Mouse (Mus musculus) frontal cortex, postnatal 14 days (tissue): Measurements from ENCODE around the gene Snurf.

Experiments
- DNase-seq, 2 experiments: peaks; one replicate each; pipeline ENCODE4 v3.0.0; 2022; ENCODE audit warnings: low spot score in 2 of 2

The Snurf gene

DNA sequence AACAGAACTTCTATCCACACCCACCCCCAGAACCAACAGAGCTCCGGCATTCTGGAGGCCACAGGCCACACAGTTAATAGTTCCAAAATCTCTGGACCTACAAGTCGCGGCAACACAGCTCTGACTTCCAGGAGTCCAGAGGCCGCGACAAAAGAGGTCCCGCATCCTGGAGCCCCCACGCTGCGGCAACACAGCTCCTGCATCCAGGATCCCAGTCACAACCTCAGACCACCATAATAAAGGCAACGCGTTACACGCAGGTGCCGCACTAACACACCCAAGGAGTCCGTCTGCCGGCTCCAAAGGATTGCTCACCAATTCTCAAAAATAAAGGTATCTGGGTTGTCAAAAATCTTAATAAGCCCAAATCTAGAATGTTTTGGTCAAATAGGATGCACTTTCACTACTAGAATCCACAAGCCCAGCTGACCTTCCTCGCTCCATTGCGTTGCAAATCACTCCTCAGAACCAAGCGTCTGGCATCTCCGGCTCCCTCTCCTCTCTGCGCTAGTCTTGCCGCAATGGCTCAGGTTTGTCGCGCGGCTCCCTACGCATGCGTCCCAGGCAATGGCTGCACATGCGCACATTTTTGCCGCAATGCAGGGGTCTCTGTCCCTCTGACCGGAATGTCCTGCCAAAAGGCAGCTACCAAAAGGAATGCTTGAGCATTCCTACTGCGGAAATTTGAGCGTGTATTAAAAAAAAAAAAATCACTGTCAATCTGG is at the start of gene Snurf, which contains the start of gene Gm38393:
Gene Snurf (minus strand): TSS at position 444 of the 725 bp plus-strand sequence.
Gene Gm38393 (minus strand): TSS at position 459 of the 725 bp plus-strand sequence.
- peak; percentile 64 to 67 for DNase-seq

DNA sequence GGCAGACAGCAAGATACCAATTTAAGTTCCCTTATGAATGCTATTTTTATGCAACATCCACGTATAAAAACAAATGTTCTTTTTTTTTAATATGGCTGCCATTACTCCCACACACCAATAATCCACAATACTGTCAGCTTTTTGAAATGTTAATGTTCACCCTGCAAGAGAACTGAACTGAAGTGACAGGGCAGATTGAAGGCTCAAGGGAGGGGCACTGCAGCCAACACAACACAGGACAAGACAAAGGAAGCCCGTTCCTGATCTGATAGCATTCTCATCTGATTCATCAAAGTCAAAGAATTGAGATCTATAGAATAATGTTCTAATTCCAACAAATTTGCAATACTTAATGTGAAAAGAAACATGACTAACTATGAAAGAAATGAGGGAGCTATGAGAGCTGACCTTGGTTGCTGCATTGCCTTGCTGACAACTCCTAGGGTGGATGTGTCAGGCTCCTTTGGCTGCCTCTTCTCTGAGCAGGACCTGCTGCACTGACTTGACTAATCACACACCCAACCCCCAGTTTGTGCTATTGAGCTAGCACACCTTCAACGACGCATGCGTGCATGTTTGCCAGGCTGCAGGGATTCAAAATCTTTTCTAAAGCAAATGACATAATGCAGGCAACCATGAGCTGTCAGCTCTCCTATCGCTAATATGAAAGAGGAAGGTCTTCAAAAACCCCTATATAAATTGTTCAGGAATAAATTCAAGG is 42.8 kb upstream of the Snurf start:
- DNase-seq = peak; percentile 24 to 51

DNA sequence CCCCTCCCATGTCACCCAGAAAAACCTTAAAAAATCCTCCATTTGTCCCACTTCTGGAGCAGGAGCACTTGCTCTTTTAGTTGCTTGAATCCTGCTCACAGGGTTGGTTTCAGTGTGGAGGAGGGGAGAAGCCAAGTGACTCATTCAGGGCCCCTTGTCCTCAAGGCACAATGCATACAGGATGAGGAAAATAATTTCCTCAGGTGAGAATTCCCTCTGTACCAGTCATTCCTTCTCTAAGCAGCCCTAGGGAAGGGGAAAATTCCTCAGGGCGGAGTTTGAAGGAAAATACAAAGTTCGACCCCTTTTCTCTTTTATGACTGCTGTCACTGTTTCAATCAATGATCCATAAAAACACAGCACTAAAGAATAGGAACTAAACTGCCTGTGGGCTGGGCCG is 8.3 kb upstream of the Snurf start:
- no peak for DNase-seq

DNA sequence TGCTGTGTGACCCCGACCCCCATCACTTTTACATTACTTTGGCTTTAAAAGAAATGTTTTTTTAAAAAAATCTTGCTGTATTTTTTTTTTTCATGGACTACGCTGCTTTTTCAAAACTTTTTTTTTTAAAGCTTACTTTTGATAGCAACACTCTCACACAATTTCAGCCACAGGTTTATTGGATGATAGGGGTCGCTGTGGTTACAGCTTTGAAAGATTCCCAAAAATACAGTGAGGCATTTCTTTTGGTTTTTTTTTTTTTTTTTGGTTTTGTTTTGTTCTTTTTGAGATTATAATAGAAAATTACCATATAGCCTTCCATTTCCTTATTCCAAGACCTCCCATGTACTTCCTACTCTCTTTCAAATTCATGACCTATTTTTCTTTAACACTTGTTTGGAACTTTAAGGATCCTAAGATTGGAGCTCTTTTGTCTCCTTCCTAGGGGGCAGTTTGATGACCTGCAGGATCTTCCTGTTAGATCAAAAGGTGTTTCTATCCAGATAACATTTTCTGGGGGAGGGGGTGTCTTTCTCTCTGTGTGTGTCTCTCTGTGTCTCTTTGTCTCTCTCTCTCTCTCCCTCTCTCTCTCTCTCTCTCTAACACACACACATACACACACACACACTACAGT is 3.0 kb upstream of the Snurf start:
- no peak for DNase-seq

DNA sequence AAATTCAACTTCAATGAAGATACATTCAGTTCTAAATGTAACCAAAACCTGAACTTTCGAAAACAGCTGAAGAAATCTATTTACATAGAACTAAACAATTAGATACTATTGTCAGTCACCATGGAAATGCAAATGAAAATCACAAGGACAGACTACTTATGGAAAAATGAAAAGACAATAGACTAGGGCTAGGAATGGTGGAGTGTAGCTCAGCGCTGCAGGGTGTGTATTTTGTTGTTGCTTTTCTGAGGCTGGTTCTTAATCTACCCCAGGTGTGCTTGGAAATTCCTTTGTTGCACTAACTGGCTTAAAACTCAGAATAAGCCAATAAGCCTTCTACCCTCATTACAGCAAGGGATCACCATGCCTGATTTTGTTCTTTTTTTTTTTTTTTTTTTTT is 1.4 kb upstream of the Snurf start:
- DNase-seq = no peak

DNA sequence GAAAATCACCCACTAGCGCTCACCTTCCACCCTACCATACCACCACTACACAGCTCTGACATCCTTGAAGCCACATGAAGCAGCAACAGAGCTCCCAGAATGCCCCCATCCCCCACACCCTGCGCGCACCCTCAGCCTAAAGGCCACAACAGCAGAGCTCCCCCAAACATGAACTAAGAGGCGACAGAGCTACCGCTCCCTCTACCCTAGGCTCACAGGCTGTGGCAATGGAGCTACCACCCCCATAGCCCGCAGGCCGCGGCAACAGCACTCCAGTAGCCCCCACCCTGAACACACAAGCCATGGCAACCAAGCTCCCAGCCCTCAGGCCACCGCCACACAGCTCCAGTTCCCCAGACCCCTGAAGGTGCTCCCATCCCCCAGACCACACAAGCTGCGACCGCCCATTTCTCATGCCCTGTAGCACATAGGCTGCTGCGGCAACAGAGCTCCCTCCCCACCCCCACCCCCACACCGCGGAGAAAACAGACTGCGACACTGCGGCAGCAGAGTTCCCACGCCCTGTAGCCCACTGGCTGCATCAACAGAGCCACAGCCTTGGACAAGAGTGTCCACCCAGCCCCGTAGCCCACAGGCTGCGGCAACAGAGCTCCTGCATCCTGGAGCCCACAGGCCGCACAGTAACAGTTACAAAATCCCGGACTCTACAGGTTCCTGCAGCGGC is 786 bp downstream of the Snurf start:
- peak; percentile 15 to 28 for DNase-seq

DNA sequence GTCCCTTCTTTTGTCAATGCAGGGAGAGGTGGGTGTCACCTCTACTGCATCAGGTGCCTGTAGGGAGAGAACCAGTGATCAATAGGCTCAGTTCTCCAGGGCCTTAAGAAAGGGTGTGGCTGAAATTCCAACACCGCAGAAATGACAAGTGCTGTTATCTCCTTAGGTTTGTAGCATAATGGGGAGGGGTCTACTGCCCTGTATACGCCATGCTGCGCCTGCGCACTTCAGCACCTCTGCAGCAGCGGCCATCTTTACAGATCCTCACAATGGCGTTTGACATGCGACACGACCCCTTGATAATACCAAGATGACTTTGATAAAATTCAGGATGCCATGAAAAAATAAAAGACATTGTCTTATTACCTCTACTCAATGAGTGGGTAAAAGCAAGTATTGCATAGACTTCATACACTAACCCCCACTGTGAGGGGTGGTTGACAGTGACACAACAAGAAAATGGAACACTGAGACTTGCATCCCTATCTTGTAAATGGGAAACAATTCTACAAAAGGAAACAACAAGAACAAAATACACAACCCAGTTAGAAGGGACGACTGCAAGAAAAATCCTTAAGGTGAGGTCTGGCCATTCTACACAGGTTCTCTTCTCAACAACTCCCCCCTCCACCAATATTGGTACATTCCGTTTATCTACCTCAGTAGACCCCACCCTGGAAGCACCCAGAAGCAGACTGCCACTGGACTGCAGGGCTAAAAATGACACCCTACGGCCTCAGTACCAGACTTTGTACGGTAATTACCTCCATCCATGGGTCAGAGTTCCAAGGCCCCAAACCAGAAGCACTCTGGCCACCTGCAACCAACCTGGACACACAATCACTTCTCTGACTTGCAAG is 1.6 kb downstream of the Snurf start:
- DNase-seq = peak; percentile 25 to 51

DNA sequence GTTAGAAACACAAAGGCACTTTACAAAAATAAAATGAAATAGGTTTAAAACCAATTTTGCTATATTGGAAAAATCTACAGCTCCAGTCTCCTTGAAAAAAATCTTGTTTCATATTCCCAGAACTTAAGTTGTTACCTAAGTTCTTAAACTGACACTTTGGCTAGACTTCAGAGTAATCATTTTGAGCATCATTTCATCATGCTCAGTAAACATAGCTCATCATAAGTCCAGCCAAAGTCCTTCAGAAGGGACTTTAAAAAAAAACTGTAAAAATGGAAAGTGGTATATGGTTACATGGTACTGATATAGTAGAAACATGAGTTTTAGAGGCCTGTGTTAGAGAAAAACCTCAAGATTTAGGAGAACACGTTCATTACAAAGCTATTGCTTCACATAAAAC is 26.2 kb downstream of the Snurf start:
- no peak for DNase-seq
